Mouse (Mus musculus): ENCODE measurements around the gene Tmcc2.

DNA sequence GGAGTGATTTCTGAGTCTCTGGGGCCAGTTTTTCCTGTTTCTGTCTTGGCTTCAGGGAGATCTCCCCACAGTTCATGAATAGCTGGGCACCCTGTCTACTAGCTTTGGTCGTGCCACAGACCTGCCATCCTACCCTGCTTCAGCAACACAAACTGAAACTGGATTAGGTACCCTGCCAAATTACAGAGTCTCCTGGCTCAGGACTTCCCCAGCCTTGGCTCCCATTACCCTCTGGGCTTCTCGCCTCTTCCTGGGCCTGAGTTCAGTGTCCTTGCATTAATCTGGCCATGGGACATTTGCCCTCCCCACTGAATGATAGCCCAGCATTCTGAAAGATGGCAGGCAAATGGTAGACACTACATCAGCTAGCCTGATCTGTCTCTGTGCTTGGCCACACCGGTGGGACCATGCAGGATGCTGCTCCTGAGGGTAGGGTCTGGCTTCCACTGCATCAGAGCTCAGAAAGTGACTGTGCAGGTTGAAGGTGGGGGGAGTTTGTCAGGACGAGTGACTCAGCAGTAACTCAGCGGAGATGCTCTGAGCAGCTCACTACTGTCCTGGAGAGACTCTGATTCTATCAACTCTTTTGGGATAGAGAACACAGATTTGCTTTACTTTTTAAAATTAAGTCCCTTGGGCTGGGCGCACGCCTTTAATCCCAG, 26.1 kb downstream of the Tmcc2 start:
- no peak for TF ChIP-seq CTCF (IDR thresholded peaks at IDR 0.05; ENCODE audit: low read depth, low read length)
- no peak for TF ChIP-seq GATA1 (IDR thresholded peaks at IDR 0.05; ENCODE audit: borderline replicate concordance, low read length)
- no peak for TF ChIP-seq GATA2 (IDR thresholded peaks at IDR 0.05; ENCODE audit: borderline replicate concordance, low read depth, low read length)
